Mouse (Mus musculus) ES-E14 (cell line): ENCODE results near the gene Fam69a.

Experiments used
- CHD2 ChIP-seq: IDR thresholded peaks from 2 replicates; pipeline ENCODE4 v1.6.1; 2014; ENCODE audit warnings: mild to moderate bottlenecking, low read depth, low read length, inconsistent platforms
- MAFK ChIP-seq: IDR thresholded peaks from 2 replicates; pipeline ENCODE4 v1.6.1; 2014; ENCODE audit warnings: mild to moderate bottlenecking, low read depth, low read length, inconsistent platforms; ENCODE audit not compliant: insufficient read depth
- ZNF384 ChIP-seq: IDR thresholded peaks from 2 replicates; pipeline ENCODE4 v1.6.1; 2012; ENCODE audit warnings: low read depth, low read length, inconsistent platforms

GRCm38 (mm10) chr5:107909668-107910067, 77.2 kb downstream of the Fam69a start:
- TF ChIP-seq MAFK = no peak
- no peak for TF ChIP-seq ZNF384
- TF ChIP-seq CHD2 = no peak
